7 mouse cellular contexts compared by ENCODE assay signal in genomic region chr1:178405951-178406711, GRCm38 (mm10). TPM values are rescaled to one million over a fixed set of nuclear protein-coding genes. Genes with fewer than 3 reads are reported as not detected.
A peak's percentile ranks its signal among the peaks of the same experiment; 100 is the strongest.
DNase-seq lines count a peak whose midpoint lies in the region; ATAC-seq lines count a peak whose summit lies in the region.

TSS of gene Efcab2 (plus strand) at chr1:178406085.

- H3K27me3 ChIP-seq in intestine, embryonic 15.5 days (replicated peaks): no peaks in the 10 kb centered on the region
- H3K27me3 ChIP-seq in midbrain, embryonic 10.5 days (ENCODE audit: low read depth, poor library complexity, severe bottlenecking): no peaks in the 10 kb centered on the region

- H3K4me2 ChIP-seq in intestine, embryonic 15.5 days (replicated peaks): peak within 1 kb of the TSS; percentile 62

- intact Hi-C loops in left cerebral cortex, postnatal 25 days (cut with DNase I): loop anchor here (1.0 to 2.0 kb wide), 4 partner anchors 37 to 88 kb away; partner anchors contain the start of gene Hnrnpu

- peak within 1 kb of the TSS; percentile 88 for H3K9ac ChIP-seq in intestine, embryonic 15.5 days

- peak; percentile 98 for ATAC-seq in intestine, embryonic 15.5 days

- H3K4me1 ChIP-seq in intestine, embryonic 15.5 days (replicated peaks): no peaks in the 10 kb centered on the region
- peaks cover 14% of the 10 kb centered on the region; the same call in 1 of the 2 replicates for H3K4me1 ChIP-seq in midbrain, embryonic 10.5 days

- H3K27ac ChIP-seq in intestine, embryonic 15.5 days: peak within 1 kb of the TSS; percentile 99
- H3K27ac ChIP-seq in midbrain, embryonic 10.5 days (replicated peaks): peak within 1 kb of the TSS; percentile 100

- WGBS in intestine, embryonic 15.5 days: under 1% methylated on average over 61 of the region's 70 CpGs
- WGBS in midbrain, embryonic 10.5 days: under 1% methylated on average over 69 of the region's 70 CpGs

- peak within 1 kb of the TSS; percentile 67 for H3K4me3 ChIP-seq in intestine, embryonic 15.5 days (replicated peaks)
- peak within 1 kb of the TSS; percentile 82 for H3K4me3 ChIP-seq in midbrain, embryonic 10.5 days

- H3K9me3 ChIP-seq in intestine, embryonic 15.5 days: no peaks in the 10 kb centered on the region
- H3K9me3 ChIP-seq in midbrain, embryonic 10.5 days (replicated peaks): no peaks in the 10 kb centered on the region

- DNase-seq in adrenal gland, adult 18-20 months (ENCODE audit: low spot score in 2 of 2): peak; percentile 86 to 91
- peak; percentile 96 for DNase-seq in embryo, embryonic 11 days
- peak; percentile 95 for DNase-seq in gastrocnemius, postnatal 25 days
- peak; percentile 84 to 85 for DNase-seq in left cerebral cortex, postnatal 25 days (ENCODE audit: low spot score in 2 of 2)
- peak; percentile 95 for DNase-seq in midbrain, embryonic 10.5 days (ENCODE audit: low spot score)
- peak; percentile 84 for DNase-seq in right cerebral cortex, postnatal 4 days

- H3K36me3 ChIP-seq in intestine, embryonic 15.5 days: no peaks in the 10 kb centered on the region
- H3K36me3 ChIP-seq in midbrain, embryonic 10.5 days: no peaks in the 10 kb centered on the region

RNA-seq across cellular contexts. Expression of gene Efcab2, which starts in this region (rescaled TPM):
- 1 to 10 TPM; 2.3 to 4.6 TPM for total RNA-seq in adrenal gland, adult 18-20 months (2021)
- 10 to 100 TPM; 10.7 to 12.1 TPM for total RNA-seq in gastrocnemius, postnatal 25 days (2021)
- polyA plus RNA-seq in intestine, embryonic 15.5 days (2015; fragmentation: Nextera tagmentation; extraction: Ambion mirVana): 7.3 and 8.6 TPM in 2 replicates
- 10 to 100 TPM in 1 of 2 experiments, 1 to 10 TPM in 1; 8.0 to 11.5 TPM for total RNA-seq in left cerebral cortex, postnatal 25 days (2021)
- 7.9 and 8.0 TPM in 2 replicates for polyA plus RNA-seq in midbrain, embryonic 10.5 days (2016; fragmentation: Nextera tagmentation; extraction: Ambion mirVana)

Comparison
In these comparisons a context has a peak if more than half of its experiments do, and no peak if none do; other contexts are left out.
1. Peak in every context shown above with its lines: DNase-seq, ATAC-seq, H3K4me3 ChIP-seq and H3K27ac ChIP-seq.